Mouse (Mus musculus): ENCODE measurements around the gene Chd6. TPM values are rescaled to one million over a fixed set of nuclear protein-coding genes. Genes with fewer than 3 reads are reported as not detected.

Chd6 gene
- polyA plus RNA-seq, 1 experiment from 2014 or later: 32.1 TPM

DNA sequence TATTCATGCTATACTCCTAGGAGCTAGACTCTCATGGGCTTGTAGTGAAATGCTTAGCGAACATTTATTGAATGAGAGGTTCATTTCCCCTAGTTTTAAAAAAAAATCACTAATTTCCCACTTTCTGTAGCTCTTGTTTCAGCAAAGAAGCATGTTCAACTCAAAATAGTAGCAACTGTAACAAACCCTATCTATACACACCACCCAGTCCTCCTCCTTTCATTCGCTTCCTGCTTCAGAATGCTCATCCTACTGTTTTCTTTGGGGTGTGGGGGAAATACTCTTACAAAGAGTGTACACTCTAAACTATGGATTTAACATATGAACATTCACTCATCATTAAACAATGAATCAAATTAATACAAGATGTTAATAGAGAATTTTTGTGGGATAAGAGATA lies 43.3 kb downstream of the Chd6 start:
- 94% methylated on average over 2 of the region's 2 CpGs for WGBS

GRCm38 (mm10) chr2:161064836-161065235 lies 44.0 kb downstream of the Chd6 start:
- Histone ChIP-seq H3K4me3 (replicated peaks) (no peak overlapping the region), H3K9ac (replicated peaks) (no peak overlapping the region), H3K27ac (replicated peaks) (no peak overlapping the region), H3K36me3 (0 out of 2 replicates have a peak, but pooled peaks cover 3% of the 10 kb centered on the region), H3K27me3 (replicated peaks) (no peaks in the 10 kb centered on the region), H3K4me2 (no peak overlapping the region), H3K9me3 (replicated peaks) (no peaks in the 10 kb centered on the region), H3K4me1 (no peaks in the 10 kb centered on the region; the same call in 1 of the 2 replicates)
- ATAC-seq (ENCODE audit: low FRiP score): no peak
- 70% methylated on average over 1 of the region's 1 CpGs for WGBS

More for the DNA sequence above, 43.3 kb downstream of the Chd6 start:
- no peaks in the 10 kb centered on the region for H3K27me3 ChIP-seq (replicated peaks)
- H3K27ac ChIP-seq (replicated peaks): no peak overlapping the region
- no peaks in the 10 kb centered on the region; the same call in 1 of the 2 replicates for H3K4me1 ChIP-seq
- H3K9ac ChIP-seq (replicated peaks): no peak overlapping the region
- no peaks in the 10 kb centered on the region for H3K9me3 ChIP-seq (replicated peaks)
- H3K36me3 ChIP-seq: 0 out of 2 replicates have a peak, but pooled peaks cover 3% of the 10 kb centered on the region
- no peak overlapping the region for H3K4me2 ChIP-seq
- ATAC-seq (ENCODE audit: low FRiP score): no peak
- no peak overlapping the region for H3K4me3 ChIP-seq (replicated peaks)

- Histone ChIP-seq H3K9ac (replicated peaks) (no peak overlapping the region), H3K4me2 (no peak overlapping the region), H3K4me1 (peaks cover 4% of the 10 kb centered on the region; the same call in 1 of the 2 replicates), H3K27ac (replicated peaks) (no peak overlapping the region), H3K27me3 (replicated peaks) (no peaks in the 10 kb centered on the region), H3K9me3 (replicated peaks) (no peaks in the 10 kb centered on the region), H3K4me3 (replicated peaks) (no peak overlapping the region), H3K36me3 (no peaks in the 10 kb centered on the region)
- no peak for ATAC-seq (ENCODE audit: low FRiP score)
- WGBS: 61% methylated on average over 4 of the region's 4 CpGs
Observed at GRCm38 (mm10) chr2:161058841-161059240, 50.0 kb downstream of the Chd6 start.

DNA sequence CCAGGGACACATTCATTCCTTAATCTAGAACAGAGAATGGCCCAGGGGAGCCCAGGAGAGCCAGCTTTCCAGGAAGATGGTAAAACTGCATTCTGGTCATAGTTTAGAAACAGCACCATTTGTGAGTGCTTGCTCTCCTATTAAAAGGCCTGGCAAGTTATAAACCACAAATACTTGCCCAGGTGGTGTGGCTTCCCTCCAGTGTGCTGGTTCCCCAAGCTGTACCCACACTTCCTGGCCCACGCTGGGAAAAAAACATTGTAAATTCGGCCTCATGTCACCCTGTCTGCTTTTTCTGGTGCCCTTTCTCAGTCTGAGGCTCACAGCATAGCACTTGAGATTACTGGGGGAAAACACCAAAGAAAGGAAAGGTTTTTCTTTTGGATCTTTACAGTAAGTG lies 55.1 kb downstream of the Chd6 start:
- no peak for ATAC-seq (ENCODE audit: low FRiP score)
- Histone ChIP-seq H3K27me3 (replicated peaks) (no peaks in the 10 kb centered on the region), H3K9ac (replicated peaks) (no peak overlapping the region), H3K27ac (replicated peaks) (no peak overlapping the region), H3K4me2 (no peak overlapping the region), H3K36me3 (peaks cover 9% of the 10 kb centered on the region), H3K9me3 (replicated peaks) (no peaks in the 10 kb centered on the region), H3K4me3 (replicated peaks) (no peak overlapping the region), H3K4me1 (peaks cover 3% of the 10 kb centered on the region; the same call in 1 of the 2 replicates)
- WGBS: 81% methylated on average over 2 of the region's 2 CpGs

DNA sequence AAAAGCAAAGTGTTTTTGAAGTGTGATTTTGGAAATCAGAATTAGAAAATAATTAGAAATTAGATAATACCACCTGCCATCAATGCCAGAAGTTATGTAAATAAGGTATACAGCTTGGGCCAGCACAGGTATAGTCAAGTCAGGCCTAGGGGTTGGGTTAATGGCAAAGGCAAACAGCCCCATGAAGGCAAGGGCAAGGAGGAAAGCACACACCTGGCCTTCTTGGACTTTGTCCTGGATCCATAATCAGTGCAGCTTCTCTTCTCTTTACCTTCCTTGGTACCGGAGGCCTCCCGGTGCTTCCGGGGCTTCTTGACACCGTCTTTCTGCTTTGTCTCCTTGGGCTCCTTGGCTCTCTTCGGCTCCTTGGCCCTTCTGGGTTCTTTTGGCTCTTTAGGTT lies 56.7 kb downstream of the Chd6 start:
- peaks cover 9% of the 10 kb centered on the region for H3K36me3 ChIP-seq
- ATAC-seq (ENCODE audit: low FRiP score): no peak
- H3K4me2 ChIP-seq: no peak overlapping the region
- no peak overlapping the region for H3K4me3 ChIP-seq (replicated peaks)
- H3K27ac ChIP-seq (replicated peaks): no peak overlapping the region
- H3K9ac ChIP-seq (replicated peaks): no peak overlapping the region
- H3K9me3 ChIP-seq (replicated peaks): no peaks in the 10 kb centered on the region
- H3K27me3 ChIP-seq (replicated peaks): no peaks in the 10 kb centered on the region
- 98% methylated on average over 5 of the region's 5 CpGs for WGBS
- H3K4me1 ChIP-seq: 0 out of 2 replicates have a peak, but pooled peaks cover 2% of the 10 kb centered on the region

DNA sequence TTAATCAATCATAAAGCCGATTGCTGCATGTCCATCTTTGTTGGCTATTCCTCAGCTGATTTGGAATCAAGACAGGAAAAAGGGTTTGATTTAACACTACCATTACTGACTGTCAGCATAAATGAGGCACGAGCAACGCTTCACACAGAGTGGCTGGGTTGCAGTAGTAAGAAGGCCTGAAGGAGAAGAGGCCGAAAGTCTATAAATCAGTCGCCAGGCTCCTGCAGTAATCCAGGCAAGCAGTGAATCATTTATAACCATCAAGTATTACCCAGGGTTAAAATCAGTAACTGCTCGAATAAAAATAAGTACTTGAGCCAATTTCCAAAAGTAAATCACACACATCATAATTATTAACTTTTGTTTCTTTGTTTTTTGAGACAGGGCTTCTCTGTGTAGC lies 59.4 kb downstream of the Chd6 start:
- Histone ChIP-seq H3K27ac (replicated peaks) (no peak overlapping the region), H3K9ac (replicated peaks) (no peak overlapping the region), H3K4me2 (no peak overlapping the region), H3K9me3 (replicated peaks) (no peaks in the 10 kb centered on the region), H3K27me3 (replicated peaks) (no peaks in the 10 kb centered on the region), H3K4me1 (0 out of 2 replicates have a peak, but pooled peaks cover 2% of the 10 kb centered on the region), H3K4me3 (replicated peaks) (no peak overlapping the region), H3K36me3 (peaks cover 14% of the 10 kb centered on the region)
- WGBS: 50% methylated on average over 6 of the region's 6 CpGs
- ATAC-seq (ENCODE audit: low FRiP score): no peak

DNA sequence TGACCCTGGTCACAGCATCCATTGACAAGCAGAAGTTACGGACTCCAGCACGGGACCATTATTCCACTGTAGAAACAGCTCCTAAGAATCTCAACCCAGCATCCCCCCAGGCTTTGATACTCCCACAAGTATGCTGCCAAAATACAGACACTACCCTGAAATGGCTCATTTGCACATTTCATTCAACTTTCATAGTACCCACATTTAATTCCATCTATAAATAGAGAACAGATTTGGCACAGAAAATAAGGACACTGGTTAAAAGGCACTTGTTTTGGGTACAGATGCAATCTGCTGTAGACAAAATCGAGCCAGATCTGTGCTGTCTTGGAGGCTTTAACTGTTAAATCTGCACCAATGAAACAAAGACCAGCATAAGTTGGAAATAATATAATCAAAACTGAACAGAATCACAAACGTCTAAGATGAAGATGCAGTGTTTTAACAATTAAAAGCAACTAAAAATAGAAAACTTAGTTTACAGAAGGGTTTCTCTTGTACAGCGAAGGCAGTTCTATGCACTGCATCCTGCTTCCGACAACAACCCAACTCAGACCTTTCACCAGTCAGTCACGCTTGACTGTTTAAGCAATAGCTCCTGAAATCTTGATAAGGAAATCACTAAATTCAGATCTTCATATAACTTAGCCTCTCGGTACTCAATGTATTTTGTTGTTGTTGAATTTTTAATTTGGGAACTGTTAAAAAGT lies 64.2 kb downstream of the Chd6 start:
- Histone ChIP-seq H3K4me3 (replicated peaks) (no peak overlapping the region), H3K27me3 (replicated peaks) (no peaks in the 10 kb centered on the region), H3K4me2 (no peak overlapping the region), H3K36me3 (peaks cover 22% of the 10 kb centered on the region), H3K4me1 (0 out of 2 replicates have a peak, but pooled peaks cover 2% of the 10 kb centered on the region), H3K9me3 (replicated peaks) (no peaks in the 10 kb centered on the region), H3K9ac (replicated peaks) (no peak overlapping the region), H3K27ac (replicated peaks) (0 out of 2 replicates have a peak overlapping the region, but pooled peaks have one; percentile 9)
- ATAC-seq (ENCODE audit: low FRiP score): no peak
- 81% methylated on average over 8 of the region's 8 CpGs for WGBS

DNA sequence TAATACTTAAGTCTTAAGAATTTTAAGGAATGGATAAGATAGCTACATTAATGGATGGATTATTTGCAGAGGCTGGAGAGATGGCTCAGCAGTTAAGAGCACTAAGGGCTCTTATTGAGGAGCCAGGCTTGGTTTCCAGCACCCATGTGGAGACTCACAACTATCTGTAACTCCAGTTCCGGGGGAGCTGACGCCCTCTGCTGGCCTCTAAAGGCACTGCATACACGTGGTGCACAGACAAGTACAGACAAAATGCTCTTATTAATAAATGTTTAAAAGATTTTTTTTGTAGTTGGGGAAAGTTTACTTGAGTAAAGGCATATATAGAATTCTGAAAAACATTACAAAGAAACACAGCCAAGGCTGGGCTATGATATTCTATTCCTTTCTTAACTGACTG lies 66.0 kb downstream of the Chd6 start:
- H3K4me2 ChIP-seq: no peak overlapping the region
- H3K4me3 ChIP-seq (replicated peaks): no peak overlapping the region
- no peak overlapping the region for H3K9ac ChIP-seq (replicated peaks)
- 76% methylated on average over 3 of the region's 3 CpGs for WGBS
- peaks cover 40% of the 10 kb centered on the region for H3K36me3 ChIP-seq
- no peaks in the 10 kb centered on the region for H3K9me3 ChIP-seq (replicated peaks)
- ATAC-seq (ENCODE audit: low FRiP score): no peak
- H3K27ac ChIP-seq (replicated peaks): no peak overlapping the region
- no peaks in the 10 kb centered on the region for H3K4me1 ChIP-seq
- H3K27me3 ChIP-seq (replicated peaks): no peaks in the 10 kb centered on the region

DNA sequence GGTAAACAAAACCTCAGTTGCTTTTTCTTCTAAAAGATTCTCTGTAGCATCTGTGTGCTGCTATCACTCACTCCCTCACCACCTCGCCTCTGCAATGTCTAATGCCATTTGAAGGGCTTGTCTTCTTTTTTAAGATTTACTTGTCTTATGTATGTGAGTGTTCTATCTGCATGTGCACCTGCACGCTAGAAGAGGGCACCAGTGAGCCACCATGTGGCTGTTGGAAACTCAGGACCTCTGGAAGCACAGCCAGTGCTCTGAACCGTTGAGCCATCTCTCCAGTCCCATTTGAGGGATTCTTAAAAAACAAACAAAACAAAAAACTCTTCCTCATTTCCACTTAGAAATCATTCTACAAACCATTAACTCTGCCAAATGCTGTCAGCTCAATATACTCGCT lies 68.1 kb downstream of the Chd6 start:
- no peak overlapping the region for H3K9ac ChIP-seq (replicated peaks)

DNA sequence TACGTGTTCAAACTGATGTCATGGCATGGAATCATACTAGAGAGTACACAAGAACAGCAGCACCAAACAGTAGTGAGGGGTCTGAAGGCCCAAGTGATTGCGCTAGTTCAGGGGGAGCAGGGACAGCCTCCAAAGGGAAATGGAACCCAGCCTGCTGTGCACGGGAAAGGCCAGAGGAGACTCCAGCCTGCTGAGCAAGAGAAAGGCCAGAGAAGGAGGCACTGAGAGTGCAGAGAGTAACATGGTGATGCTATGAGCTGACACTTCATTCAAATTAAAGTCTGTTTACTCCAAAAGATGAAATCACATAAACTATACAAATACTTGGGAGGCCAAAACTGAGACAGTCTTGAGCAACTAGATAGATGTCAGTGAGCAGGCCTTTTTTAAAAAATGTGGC lies 71.1 kb downstream of the Chd6 start:
- Histone ChIP-seq H3K4me2 (no peak overlapping the region), H3K4me3 (replicated peaks) (no peak overlapping the region), H3K9ac (replicated peaks) (no peak overlapping the region), H3K27me3 (replicated peaks) (no peaks in the 10 kb centered on the region), H3K9me3 (replicated peaks) (no peaks in the 10 kb centered on the region), H3K27ac (replicated peaks) (no peak overlapping the region), H3K36me3 (peaks cover 48% of the 10 kb centered on the region), H3K4me1 (no peaks in the 10 kb centered on the region; the same call in 1 of the 2 replicates)
- WGBS: 87% methylated on average over 3 of the region's 3 CpGs
- ATAC-seq (ENCODE audit: low FRiP score): no peak

More for the DNA sequence above, 68.1 kb downstream of the Chd6 start:
- WGBS: 70% methylated on average over 4 of the region's 4 CpGs
- Histone ChIP-seq H3K4me3 (replicated peaks) (no peak overlapping the region), H3K9me3 (replicated peaks) (no peaks in the 10 kb centered on the region), H3K4me2 (no peak overlapping the region), H3K36me3 (peaks cover 48% of the 10 kb centered on the region), H3K27ac (replicated peaks) (no peak overlapping the region), H3K27me3 (replicated peaks) (no peaks in the 10 kb centered on the region), H3K4me1 (no peaks in the 10 kb centered on the region)
- no peak for ATAC-seq (ENCODE audit: low FRiP score)

GRCm38 (mm10) chr2:161033141-161033540 lies 75.7 kb downstream of the Chd6 start:
- Histone ChIP-seq H3K36me3 (peaks cover 38% of the 10 kb centered on the region), H3K4me1 (no peaks in the 10 kb centered on the region; the same call in 1 of the 2 replicates), H3K27me3 (replicated peaks) (no peaks in the 10 kb centered on the region), H3K9me3 (replicated peaks) (no peaks in the 10 kb centered on the region), H3K4me3 (replicated peaks) (no peak overlapping the region), H3K4me2 (no peak overlapping the region), H3K27ac (replicated peaks) (no peak overlapping the region), H3K9ac (replicated peaks) (no peak overlapping the region)
- ATAC-seq (ENCODE audit: low FRiP score): no peak

DNA sequence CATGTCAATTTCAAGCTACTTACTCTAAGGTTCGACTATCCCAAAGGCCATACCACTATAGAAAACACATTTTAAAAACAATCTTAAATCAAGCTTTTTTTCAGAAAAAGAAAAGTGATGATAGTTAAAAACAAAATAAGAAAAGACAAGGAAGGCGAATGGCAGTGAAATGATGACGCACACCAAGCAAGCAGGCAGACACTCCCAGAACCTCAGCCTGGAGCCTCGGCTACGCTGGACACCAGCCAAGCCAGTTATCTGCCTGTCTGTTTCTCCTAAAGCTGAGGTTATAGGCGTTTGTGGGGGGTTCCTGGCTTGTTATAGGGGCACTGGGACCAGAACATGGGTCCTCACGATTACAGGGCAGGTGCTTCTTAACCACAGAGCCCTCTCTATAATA lies 76.5 kb downstream of the Chd6 start:
- H3K27me3 ChIP-seq (replicated peaks): no peaks in the 10 kb centered on the region
- H3K9ac ChIP-seq (replicated peaks): no peak overlapping the region
- no peaks in the 10 kb centered on the region; the same call in 1 of the 2 replicates for H3K4me1 ChIP-seq
- no peak for ATAC-seq (ENCODE audit: low FRiP score)
- peaks cover 34% of the 10 kb centered on the region for H3K36me3 ChIP-seq
- H3K27ac ChIP-seq (replicated peaks): no peak overlapping the region
- 74% methylated on average over 7 of the region's 7 CpGs for WGBS
- H3K4me2 ChIP-seq: no peak overlapping the region
- no peak overlapping the region for H3K4me3 ChIP-seq (replicated peaks)
- H3K9me3 ChIP-seq (replicated peaks): no peaks in the 10 kb centered on the region
